Mouse (Mus musculus) liver, embryonic 14.5 days (tissue): ENCODE measurements around the gene Ubl4a. TPM values are rescaled to one million over a fixed set of nuclear protein-coding genes. Genes with fewer than 3 reads are reported as not detected.
"Not testable (repeated sequence)": the region's sequence is repeated elsewhere in the genome, so short reads cannot be mapped to it uniquely, and the experiment has no call there.

Experiments used
- ATAC-seq: fragments of 200-750 bp; cut with Nextera tagmentation; 2 replicates; pipeline ENCODE4 v1.8.0; 2017; ENCODE audit warnings: moderate number of reproducible peaks, mild to moderate bottlenecking, moderate library complexity; ENCODE audit not compliant: insufficient read depth
- DNase-seq, 3 experiments: peaks; one replicate each; pipeline ENCODE4 v3.0.0-alpha.2; 2012 to 2013; ENCODE audit warnings: low read depth in 3 of 3, low spot score in 3 of 3
- H3K27ac ChIP-seq: fragments of 300-500 bp; sonication (generic); 2 replicates; pipeline ENCODE4 v1.5.1; 2014; ENCODE audit warnings: moderate library complexity, mild to moderate bottlenecking, control low read depth, inconsistent platforms
- H3K27me3 ChIP-seq: fragments of 300-500 bp; sonication (generic); 2 replicates; pipeline ENCODE4 v1.6.1; 2014; ENCODE audit warnings: mild to moderate bottlenecking, low read length, moderate library complexity; ENCODE audit not compliant: control insufficient read depth, insufficient read depth
- H3K36me3 ChIP-seq: fragments of 300-500 bp; sonication (generic); replicated peaks from 2 replicates; pipeline ENCODE4 v1.6.1; 2014; ENCODE audit warnings: low read depth; ENCODE audit not compliant: control insufficient read depth, insufficient read depth
- H3K4me1 ChIP-seq, 2 experiments: fragments of 200-500 bp in 1 of 2; fragments of 300-500 bp in 1 of 2; sonication (generic) in 1 of 2; replicated peaks; 2 replicates each; pipeline ENCODE4 v1.6.1; 2012 to 2014; ENCODE audit warnings: antibody characterized with exemption in 1 of 2, inconsistent platforms in 1 of 2, low read length in 1 of 2; ENCODE audit not compliant: control insufficient read depth in 2 of 2, insufficient read depth in 2 of 2
- H3K4me2 ChIP-seq: fragments of 300-500 bp; sonication (generic); 2 replicates; pipeline ENCODE4 v1.6.1; 2014; ENCODE audit warnings: low read depth, mild to moderate bottlenecking, control low read depth, moderate library complexity
- H3K4me3 ChIP-seq, 2 experiments: fragments of 200-500 bp in 1 of 2; fragments of 300-500 bp in 1 of 2; sonication (generic) in 1 of 2; 2 replicates each; pipeline ENCODE4 v1.5.1; 2012 to 2014; ENCODE audit warnings: low read depth in 2 of 2, low read length in 2 of 2, mild to moderate bottlenecking in 2 of 2, control low read depth in 1 of 2, inconsistent platforms in 1 of 2, moderate library complexity in 1 of 2; ENCODE audit not compliant: insufficient read depth in 1 of 2
- H3K9ac ChIP-seq: fragments of 300-500 bp; sonication (generic); replicated peaks from 2 replicates; pipeline ENCODE4 v1.6.1; 2014; ENCODE audit warnings: mild to moderate bottlenecking, control low read depth, moderate library complexity
- H3K9me3 ChIP-seq: fragments of 300-500 bp; sonication (generic); 2 replicates; pipeline ENCODE4 v1.6.1; 2016; ENCODE audit warnings: low read length, mixed read lengths; ENCODE audit not compliant: control insufficient read depth
- CTCF ChIP-seq: IDR thresholded peaks from 2 replicates; pipeline ENCODE4 v1.5.1; 2016; ENCODE audit warnings: antibody characterized with exemption, low read depth, control low read depth
- EP300 ChIP-seq: IDR thresholded peaks from 2 replicates; pipeline ENCODE4 v1.6.1; 2016; ENCODE audit warnings: antibody characterized with exemption, low read depth
- WGBS: fragments of 180-500 bp; shearing (Covaris S2); extraction: QIAGEN DNeasy Blood & Tissue Kit; methylation state at CpG from one replicate; pipeline ENCODE4 v1.1.7; 2014; ENCODE audit not compliant: insufficient replicate concordance; 5-methylcytosine and 5-hydroxymethylcytosine counted together
- polyA plus RNA-seq, 2 experiments: library from polyadenylated mRNA; depleted of rRNA in 1 of 2; stranded (reverse) in 1 of 2; unstranded in 1 of 2; fragments of >200 nt; fragmentation: Nextera tagmentation in 1 of 2; extraction: Ambion mirVana in 1 of 2; gene quantifications; 2 replicates each; pipeline versions ENCODE4 v1.2.1 to v1.2.3; 2012 to 2014

Gene Ubl4a
- polyA plus RNA-seq, 2 experiments = 19.7 to 45.5 TPM

DNA sequence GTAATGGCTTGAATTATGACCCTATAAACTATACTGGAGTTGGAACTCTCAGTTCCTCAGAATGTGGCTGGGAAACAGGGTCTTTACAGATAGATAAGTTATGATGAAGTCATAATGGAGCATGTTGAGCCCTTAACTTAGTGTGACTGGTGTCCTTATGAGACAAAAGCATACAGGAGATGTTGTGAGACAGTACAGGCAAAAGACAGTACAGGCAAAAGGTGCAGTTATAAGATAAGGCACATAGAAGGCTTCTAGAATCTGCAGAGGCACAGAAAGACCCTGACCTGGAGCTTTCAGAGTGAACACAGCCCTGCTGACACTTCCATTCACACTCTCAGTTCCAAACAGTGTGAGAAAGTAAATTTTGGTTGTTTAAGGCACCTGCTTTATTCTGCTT lies 15.1 kb upstream of the Ubl4a start:
- peak; percentile 70 for TF ChIP-seq EP300
- no peak for TF ChIP-seq CTCF
- Histone ChIP-seq H3K9ac (no peak overlapping the region), H3K4me1 (peaks cover 15 to 33% of the 10 kb centered on the region in 2 experiments; a peak in 3 of 4 replicates), H3K27me3 (no peaks in the 10 kb centered on the region), H3K36me3 (no peaks in the 10 kb centered on the region), H3K27ac (peak overlapping the region; percentile 46), H3K4me2 (no peak overlapping the region), H3K9me3 (no peaks in the 10 kb centered on the region), H3K4me3 (no peak overlapping the region)
- DNase-seq (peak in 1 of 3 experiments; percentile 31), ATAC-seq (peak; percentile 25; the same call in 1 of the 2 replicates)

DNA sequence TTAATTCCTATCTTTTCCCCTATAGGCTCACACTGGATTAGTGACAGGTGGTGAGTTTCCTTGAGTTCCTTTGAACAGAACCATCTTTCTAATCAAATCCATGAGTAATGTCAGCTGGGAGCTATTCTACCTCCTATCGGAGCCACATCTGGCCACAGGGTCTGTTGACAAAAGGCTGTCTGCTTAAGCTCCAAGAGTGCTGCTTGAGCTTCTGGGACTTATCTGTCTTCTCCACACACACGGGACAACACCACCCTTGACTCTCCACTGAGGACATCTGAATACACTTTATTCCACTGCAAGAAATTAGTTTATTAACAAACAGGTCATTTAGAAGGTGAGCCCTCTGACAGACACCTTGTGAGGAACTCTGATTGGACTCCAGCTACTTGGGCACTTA lies 11.4 kb upstream of the Ubl4a start:
- Histone ChIP-seq H3K4me3 (no peak overlapping the region), H3K36me3 (no peaks in the 10 kb centered on the region), H3K27ac (no peak overlapping the region), H3K27me3 (no peaks in the 10 kb centered on the region), H3K9ac (no peak overlapping the region), H3K4me2 (no peak overlapping the region), H3K4me1 (peaks cover 11 to 29% of the 10 kb centered on the region in 2 experiments; a peak in 3 of 4 replicates), H3K9me3 (no peaks in the 10 kb centered on the region)
- ATAC-seq = peak; percentile 86
- TF ChIP-seq CTCF (no peak), EP300 (peak; percentile 69)
- 30% methylated on average over 2 of the region's 2 CpGs for WGBS
- DNase-seq = peak in 2 of 3 experiments; percentile 35 to 39

DNA sequence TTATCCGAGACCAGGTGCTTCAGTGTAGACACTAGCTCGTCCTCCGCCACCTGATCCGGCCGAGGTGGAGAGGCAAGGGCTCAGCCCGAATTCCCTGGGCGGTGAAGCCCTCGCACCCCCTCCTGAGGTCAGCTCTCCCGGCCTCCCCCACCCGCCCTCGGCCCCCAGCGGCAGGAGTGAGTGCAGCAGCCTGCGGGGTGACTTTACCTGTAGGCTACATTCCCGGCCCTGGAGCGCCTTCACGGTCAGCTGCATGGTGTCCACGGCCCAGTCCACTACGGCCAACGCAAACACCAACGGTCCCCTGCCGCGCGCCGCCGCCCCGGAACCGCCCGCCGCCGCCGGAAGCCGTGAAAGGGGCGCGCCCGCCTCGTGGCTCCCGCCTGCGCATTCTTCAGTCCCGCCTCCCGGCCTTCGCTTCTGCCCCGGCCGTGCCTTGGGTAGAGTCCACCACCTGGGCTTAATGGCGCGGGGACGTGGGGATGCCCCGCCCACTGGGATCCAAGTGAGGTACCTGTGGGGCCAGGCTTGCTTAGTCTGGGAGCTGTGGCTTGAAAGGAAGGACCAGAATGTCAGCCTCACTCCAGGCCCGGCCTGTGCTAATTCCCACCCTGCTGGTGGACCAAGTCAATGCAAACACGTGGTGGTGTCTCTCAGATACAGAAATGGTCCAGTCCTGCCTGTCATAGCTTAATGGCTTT lies 4.7 kb downstream of the Ubl4a start:
- peaks cover 3 to 16% of the 10 kb centered on the region in 2 experiments; a peak in 3 of 4 replicates for H3K4me1 ChIP-seq
- peak overlapping the region; percentile 86 for H3K9ac ChIP-seq
- H3K36me3 ChIP-seq = no peaks in the 10 kb centered on the region
- WGBS = 11% methylated on average over 49 of the region's 49 CpGs
- TF ChIP-seq CTCF (peak; percentile 29; the same call in 1 of the 2 replicates), EP300 (no peak)
- no peaks in the 10 kb centered on the region for H3K9me3 ChIP-seq
- peak overlapping the region; percentile 71 for H3K4me2 ChIP-seq
- DNase-seq (peak in 1 of 3 experiments; percentile 37), ATAC-seq (peak; percentile 75)
- H3K4me3 ChIP-seq = peak overlapping the region; percentile 72 to 87
- no peaks in the 10 kb centered on the region for H3K27me3 ChIP-seq
- H3K27ac ChIP-seq = peak overlapping the region; percentile 27

DNA sequence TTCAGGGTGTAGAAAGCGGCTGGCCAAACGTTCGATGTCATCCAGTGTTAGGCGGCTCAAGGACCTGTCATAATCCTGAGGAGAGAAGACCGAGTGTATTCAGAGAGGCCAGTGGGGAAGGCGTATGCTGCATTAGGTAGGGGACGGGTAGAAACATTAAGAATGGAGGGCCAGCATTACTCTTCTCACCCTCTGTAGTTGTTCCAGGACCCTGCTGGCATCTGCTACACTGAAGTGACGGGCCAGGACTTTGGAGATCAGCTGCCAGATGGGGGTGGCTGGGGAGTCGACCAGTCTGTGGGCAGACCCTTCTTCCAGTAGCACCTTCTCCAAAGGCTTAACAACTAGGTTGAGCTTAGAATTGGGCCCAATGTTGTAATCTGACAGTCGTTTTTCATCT lies 5.5 kb downstream of the Ubl4a start:
- DNase-seq (no peak), ATAC-seq (no peak)
- H3K27me3 ChIP-seq = no peaks in the 10 kb centered on the region
- peak overlapping the region; percentile 72 to 87 for H3K4me3 ChIP-seq
- H3K9ac ChIP-seq = peak overlapping the region; percentile 86
- no peaks in the 10 kb centered on the region for H3K36me3 ChIP-seq
- H3K27ac ChIP-seq = no peak overlapping the region
- H3K4me1 ChIP-seq = peaks cover 3 to 12% of the 10 kb centered on the region in 2 experiments; a peak in 3 of 4 replicates
- H3K9me3 ChIP-seq = no peaks in the 10 kb centered on the region
- WGBS = 49% methylated on average over 10 of the region's 10 CpGs
- TF ChIP-seq CTCF = no peak
- no peak for TF ChIP-seq EP300
- peak overlapping the region; percentile 71 for H3K4me2 ChIP-seq

DNA sequence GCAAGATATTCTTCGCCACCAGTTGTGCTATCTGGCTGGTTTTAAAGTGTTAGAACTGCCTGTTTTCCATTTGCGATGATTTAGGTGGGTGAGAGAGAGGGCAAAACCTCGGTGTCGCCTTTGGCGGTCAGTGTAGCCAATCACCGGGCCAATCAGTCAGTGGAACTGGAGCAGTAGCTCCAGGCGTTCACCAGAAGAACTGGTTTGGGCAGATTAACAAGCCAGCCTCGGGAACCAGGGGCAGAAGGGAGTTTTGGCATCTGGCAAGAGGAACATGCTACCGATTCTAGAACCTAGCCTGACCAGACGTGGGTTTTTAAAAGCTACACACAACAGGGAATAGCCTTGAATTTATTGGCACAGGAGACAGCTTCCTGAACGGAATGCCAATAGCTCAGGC lies 13.8 kb downstream of the Ubl4a start:
- no peaks in the 10 kb centered on the region for H3K27me3 ChIP-seq
- 36% methylated on average over 11 of the region's 11 CpGs for WGBS
- DNase-seq = no peak

DNA sequence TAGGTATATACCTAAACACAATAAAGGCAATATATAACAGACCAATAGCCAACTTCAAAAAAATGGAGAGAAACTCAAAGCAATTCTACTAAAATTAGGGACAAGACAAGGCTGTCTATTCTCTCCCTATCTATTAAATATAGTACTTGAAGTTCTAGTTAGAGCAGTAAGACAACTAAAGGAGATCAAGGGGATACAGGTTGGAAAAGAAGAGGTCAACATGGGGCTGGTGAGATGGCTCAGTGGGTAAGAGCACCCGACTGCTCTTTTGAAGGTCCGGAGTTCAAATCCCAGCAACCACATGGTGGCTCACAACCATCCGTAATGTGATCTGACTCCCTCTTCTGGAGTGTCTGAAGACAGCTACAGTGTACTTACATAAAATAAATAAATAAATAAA lies 15.9 kb downstream of the Ubl4a start:
- H3K4me2 ChIP-seq, H3K36me3 ChIP-seq, ATAC-seq, H3K4me1 ChIP-seq, DNase-seq, H3K4me3 ChIP-seq, H3K9me3 ChIP-seq, H3K9ac ChIP-seq, H3K27ac ChIP-seq, H3K27me3 ChIP-seq: not testable (repeated sequence)
- WGBS = 61% methylated on average over 3 of the region's 3 CpGs

More for the DNA sequence above, 13.8 kb downstream of the Ubl4a start:
- Histone ChIP-seq H3K4me1 (no peaks in the 10 kb centered on the region), H3K4me3 (no peak overlapping the region), H3K9me3 (no peaks in the 10 kb centered on the region), H3K36me3 (no peaks in the 10 kb centered on the region), H3K27ac (no peak overlapping the region), H3K4me2 (no peak overlapping the region), H3K9ac (no peak overlapping the region)
- TF ChIP-seq EP300 (no peak), CTCF (no peak)
- no peak for ATAC-seq
